Mouse (Mus musculus) right cerebral cortex, postnatal 14 days (tissue): ENCODE results near the gene Lipo2.
"Not testable (repeated sequence)": the region's sequence is repeated elsewhere in the genome, so short reads cannot be mapped to it uniquely, and the experiment has no call there.

Experiments
- DNase-seq: peaks from one replicate; pipeline ENCODE4 v3.0.0; 2022

Lipo2 gene

GRCm38 (mm10) chr19:33751259-33751658 lies at the start of gene Lipo2:
Lipo2 (minus strand) TSS chr19:33751359.
- not testable (repeated sequence) for DNase-seq

- DNase-seq, result not testable (repeated sequence)
Measured at GRCm38 (mm10) chr19:33787359-33787758, 36.2 kb upstream of the Lipo2 start, which contains the start of gene Lipo1. Lipo1 (minus strand) TSS chr19:33787459.

- DNase-seq, result no peak
Measured at GRCm38 (mm10) chr19:33786576-33787277, 35.6 kb upstream of the Lipo2 start.

- peak; percentile 17 for DNase-seq
Measured at GRCm38 (mm10) chr19:33761287-33762086, 10.3 kb upstream of the Lipo2 start, which contains the start of gene Lipo3. Lipo3 (minus strand) TSS chr19:33761951.
